Mouse (Mus musculus): Measurements from ENCODE around the gene Actn2. TPM values are rescaled to one million over a fixed set of nuclear protein-coding genes. Genes with fewer than 3 reads are reported as not detected.

Actn2 gene
- polyA plus RNA-seq (2012; ENCODE audit: insufficient read depth, insufficient read length, missing spikeins): not detected in 2 replicates

DNA sequence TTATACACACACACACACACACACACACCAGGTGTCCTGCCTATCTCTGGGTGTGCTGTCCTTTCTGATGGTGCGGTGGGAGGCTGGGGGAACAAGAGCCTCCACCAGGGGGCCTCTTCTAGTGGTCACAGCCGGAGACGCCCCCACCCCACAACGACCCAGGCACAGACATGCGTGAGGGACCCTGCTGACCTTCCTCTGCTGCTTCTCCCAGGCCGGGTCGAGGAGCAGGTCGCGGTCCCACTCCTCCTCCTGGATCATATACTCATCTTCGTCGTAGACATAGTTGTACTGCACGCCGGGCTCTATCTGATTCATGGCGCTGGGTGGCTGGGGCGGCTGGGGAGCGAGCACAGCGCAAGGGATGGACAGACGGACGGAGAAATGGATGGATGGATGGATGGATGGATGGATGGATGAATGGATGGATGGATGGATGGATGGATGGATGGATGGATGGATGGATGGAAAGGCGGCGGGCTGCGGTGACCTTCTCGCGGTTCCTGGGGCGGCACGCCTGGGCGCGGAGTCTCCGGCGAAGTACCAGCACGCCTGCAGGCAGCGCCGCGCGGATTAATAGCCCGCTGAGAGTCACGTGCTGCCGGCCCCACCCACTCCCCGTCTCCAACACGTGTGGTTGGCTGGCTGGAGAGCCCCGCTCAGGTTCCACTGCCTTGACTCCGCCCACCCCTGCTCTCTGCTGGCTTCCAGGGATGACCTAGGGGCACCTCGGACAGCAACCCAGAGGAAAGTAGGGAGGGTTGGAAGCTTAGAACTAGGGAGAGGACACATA is at the start of gene Actn2:
Gene Actn2, minus strand, starts transcription at position 578 of the 793 bp plus-strand sequence.
- Histone ChIP-seq H3K4me3 (ENCODE audit: insufficient read depth, low read length) (peak within 1 kb of the TSS; percentile 14), H3K27ac (ENCODE audit: insufficient read depth, low read depth, low read length) (no peak within 1 kb of the TSS), H3K4me1 (ENCODE audit: control insufficient read depth, insufficient read depth, low read length) (no peaks in the 10 kb centered on the region)
- no peak for TF ChIP-seq CTCF (IDR thresholded peaks at IDR 0.05; ENCODE audit: low read depth, low read length)
- TF ChIP-seq POLR2A (IDR thresholded peaks at IDR 0.05; ENCODE audit: borderline replicate concordance, low read depth, low read length): no peak

DNA sequence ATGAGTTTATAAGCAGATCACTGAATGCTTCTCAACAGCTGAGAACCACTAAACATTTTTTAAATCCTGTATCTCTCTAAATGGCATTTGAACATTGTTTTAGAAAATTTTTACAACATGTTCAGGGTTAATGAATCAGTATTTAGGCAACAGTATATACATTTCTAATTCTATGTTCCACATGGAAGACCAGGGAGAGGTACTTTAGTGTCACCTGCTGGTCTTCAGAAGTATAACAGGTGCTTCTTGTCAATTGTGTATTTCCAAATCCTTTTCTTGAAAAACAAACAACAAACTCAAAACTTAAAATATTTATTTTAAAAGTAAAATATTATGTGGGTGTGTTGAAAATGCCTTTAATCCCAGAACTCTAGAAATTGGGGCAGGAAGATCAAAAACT is 45.7 kb upstream of the Actn2 start:
- TF ChIP-seq POLR2A (IDR thresholded peaks at IDR 0.05; ENCODE audit: borderline replicate concordance, low read depth, low read length) (no peak), CTCF (IDR thresholded peaks at IDR 0.05; ENCODE audit: low read depth, low read length) (no peak)

DNA sequence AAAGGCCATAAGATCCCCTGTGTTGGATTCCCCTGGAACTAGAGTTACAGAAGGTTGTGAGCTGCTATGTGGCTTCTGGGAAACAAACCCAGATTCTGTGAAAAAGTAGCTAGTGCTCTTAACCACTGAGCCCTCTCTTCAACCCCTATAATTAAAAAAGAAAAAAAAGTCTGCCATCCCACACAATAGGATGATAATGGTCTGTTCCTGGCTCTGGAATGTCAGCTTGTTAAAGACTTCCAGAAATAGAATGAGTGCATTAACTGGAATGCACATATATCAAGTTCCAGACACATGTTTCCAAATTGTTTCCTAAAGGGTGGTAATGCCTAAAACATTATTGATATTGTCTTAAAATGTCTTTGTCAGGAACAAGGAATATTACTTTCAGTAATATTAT is 44.2 kb upstream of the Actn2 start:
- no peak overlapping the region for H3K27ac ChIP-seq (ENCODE audit: insufficient read depth, low read depth, low read length)
- H3K4me3 ChIP-seq (ENCODE audit: insufficient read depth, low read length): no peak overlapping the region
- TF ChIP-seq CTCF (IDR thresholded peaks at IDR 0.05; ENCODE audit: low read depth, low read length) (no peak), POLR2A (IDR thresholded peaks at IDR 0.05; ENCODE audit: borderline replicate concordance, low read depth, low read length) (no peak)
- no peaks in the 10 kb centered on the region for H3K4me1 ChIP-seq (ENCODE audit: control insufficient read depth, insufficient read depth, low read length)

More for the DNA sequence above, 45.7 kb upstream of the Actn2 start:
- no peak overlapping the region for H3K4me3 ChIP-seq (ENCODE audit: insufficient read depth, low read length)
- H3K4me1 ChIP-seq (ENCODE audit: control insufficient read depth, insufficient read depth, low read length): no peaks in the 10 kb centered on the region
- H3K27ac ChIP-seq (ENCODE audit: insufficient read depth, low read depth, low read length): no peak overlapping the region

DNA sequence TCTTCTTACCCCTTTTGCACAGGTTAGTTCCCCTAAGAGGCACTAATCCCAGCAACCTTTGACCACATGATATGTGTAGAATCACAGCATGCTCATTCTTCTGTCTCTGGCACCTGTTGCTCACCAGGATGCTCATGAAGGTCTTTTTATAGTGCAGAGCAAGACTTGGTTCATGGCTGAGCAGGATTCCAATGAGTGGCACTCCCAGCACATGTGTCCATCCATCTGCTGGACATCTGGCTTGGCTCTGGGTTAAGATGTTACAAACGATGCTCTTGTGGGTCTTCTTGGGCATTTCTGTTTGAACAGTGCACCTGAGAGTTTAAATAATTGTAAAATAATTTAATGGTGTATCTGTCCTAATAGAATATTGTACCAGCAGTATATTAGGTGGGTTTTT is 36.2 kb upstream of the Actn2 start:
- H3K4me1 ChIP-seq (ENCODE audit: control insufficient read depth, insufficient read depth, low read length): peaks cover 2% of the 10 kb centered on the region; the same call in 1 of the 2 replicates

DNA sequence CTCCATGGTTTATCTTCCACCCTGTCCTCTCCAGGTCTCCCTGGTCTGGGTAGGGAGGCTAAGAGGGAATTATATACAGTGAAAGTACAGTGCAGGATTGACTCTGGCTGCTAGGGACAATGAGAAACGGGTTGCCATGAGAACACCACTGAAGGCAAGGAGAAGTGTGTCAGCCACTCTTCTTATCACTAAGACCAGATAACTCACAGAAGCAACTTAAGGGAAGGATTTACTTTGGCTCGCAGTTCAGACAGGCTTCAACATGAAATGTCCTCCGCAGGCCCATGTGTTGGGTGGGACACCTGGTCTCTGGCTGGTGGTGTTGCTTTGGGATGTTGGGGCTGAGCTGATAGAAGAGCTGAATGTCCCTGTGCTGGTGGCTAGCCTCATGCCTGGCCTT is 32.2 kb upstream of the Actn2 start:
- peaks cover 5% of the 10 kb centered on the region; the same call in 1 of the 2 replicates for H3K4me1 ChIP-seq (ENCODE audit: control insufficient read depth, insufficient read depth, low read length)
- H3K4me3 ChIP-seq (ENCODE audit: insufficient read depth, low read length): no peak overlapping the region
- no peak overlapping the region for H3K27ac ChIP-seq (ENCODE audit: insufficient read depth, low read depth, low read length)
- TF ChIP-seq CTCF (IDR thresholded peaks at IDR 0.05; ENCODE audit: low read depth, low read length) (no peak), POLR2A (IDR thresholded peaks at IDR 0.05; ENCODE audit: borderline replicate concordance, low read depth, low read length) (no peak)

More for the DNA sequence above, 36.2 kb upstream of the Actn2 start:
- H3K4me3 ChIP-seq (ENCODE audit: insufficient read depth, low read length): no peak overlapping the region
- H3K27ac ChIP-seq (ENCODE audit: insufficient read depth, low read depth, low read length): no peak overlapping the region
- TF ChIP-seq POLR2A (IDR thresholded peaks at IDR 0.05; ENCODE audit: borderline replicate concordance, low read depth, low read length): no peak
- TF ChIP-seq CTCF (IDR thresholded peaks at IDR 0.05; ENCODE audit: low read depth, low read length): no peak

DNA sequence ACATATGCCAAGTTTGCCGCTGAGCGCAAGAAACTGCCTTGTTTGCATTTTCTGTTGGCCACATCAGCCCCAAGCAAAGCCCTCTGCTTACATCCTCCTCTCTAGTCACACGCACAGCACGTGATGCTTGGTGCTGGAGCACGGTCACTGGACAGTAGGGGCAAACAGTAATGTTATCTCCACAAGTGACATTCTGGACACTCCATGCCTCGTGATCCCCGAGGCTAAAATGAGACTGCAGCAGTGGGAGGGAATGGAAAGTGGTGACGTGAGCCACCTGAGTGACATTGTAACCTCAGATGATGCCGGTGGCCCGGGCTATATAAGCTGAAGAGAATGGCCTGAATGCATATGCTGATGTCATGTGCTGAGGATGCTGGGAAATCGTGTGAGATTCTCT is 29.4 kb upstream of the Actn2 start:
- no peak overlapping the region for H3K4me3 ChIP-seq (ENCODE audit: insufficient read depth, low read length)
- peaks cover 5% of the 10 kb centered on the region; the same call in 1 of the 2 replicates for H3K4me1 ChIP-seq (ENCODE audit: control insufficient read depth, insufficient read depth, low read length)
- TF ChIP-seq CTCF (IDR thresholded peaks at IDR 0.05; ENCODE audit: low read depth, low read length): no peak
- TF ChIP-seq POLR2A (IDR thresholded peaks at IDR 0.05; ENCODE audit: borderline replicate concordance, low read depth, low read length): no peak
- H3K27ac ChIP-seq (ENCODE audit: insufficient read depth, low read depth, low read length): no peak overlapping the region

DNA sequence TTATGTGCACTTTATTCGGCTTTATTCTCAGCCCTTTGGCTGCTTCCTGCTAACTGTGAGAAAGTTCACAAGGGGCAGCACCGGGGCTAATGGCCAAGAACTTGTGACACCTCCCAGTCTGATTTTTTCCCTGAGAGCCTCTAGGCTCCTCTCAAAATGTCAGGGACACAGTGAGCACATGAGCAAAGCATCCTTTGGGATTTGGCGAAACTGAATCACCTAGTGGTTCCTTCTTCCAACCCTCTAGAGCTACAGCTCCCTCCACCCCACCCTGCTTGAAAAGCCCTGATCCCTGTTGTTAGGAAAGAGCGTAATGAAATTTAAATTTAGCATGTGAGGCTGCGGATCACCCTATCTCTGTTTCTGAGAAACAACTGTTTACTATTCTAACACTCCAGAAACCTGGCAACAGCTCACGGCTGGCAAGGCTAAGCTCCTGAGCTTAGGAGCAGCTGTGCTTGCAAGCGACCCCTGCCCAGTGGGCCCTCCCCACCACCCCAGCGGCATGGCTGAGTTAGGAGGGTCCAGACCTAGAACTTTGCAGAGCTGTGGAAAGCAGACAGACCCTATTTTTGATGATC is 28.6 kb upstream of the Actn2 start:
- H3K4me3 ChIP-seq (ENCODE audit: insufficient read depth, low read length): no peak overlapping the region
- H3K27ac ChIP-seq (ENCODE audit: insufficient read depth, low read depth, low read length): no peak overlapping the region
- peaks cover 5% of the 10 kb centered on the region; the same call in 1 of the 2 replicates for H3K4me1 ChIP-seq (ENCODE audit: control insufficient read depth, insufficient read depth, low read length)
- TF ChIP-seq CTCF (IDR thresholded peaks at IDR 0.05; ENCODE audit: low read depth, low read length): no peak
- TF ChIP-seq POLR2A (IDR thresholded peaks at IDR 0.05; ENCODE audit: borderline replicate concordance, low read depth, low read length): no peak

DNA sequence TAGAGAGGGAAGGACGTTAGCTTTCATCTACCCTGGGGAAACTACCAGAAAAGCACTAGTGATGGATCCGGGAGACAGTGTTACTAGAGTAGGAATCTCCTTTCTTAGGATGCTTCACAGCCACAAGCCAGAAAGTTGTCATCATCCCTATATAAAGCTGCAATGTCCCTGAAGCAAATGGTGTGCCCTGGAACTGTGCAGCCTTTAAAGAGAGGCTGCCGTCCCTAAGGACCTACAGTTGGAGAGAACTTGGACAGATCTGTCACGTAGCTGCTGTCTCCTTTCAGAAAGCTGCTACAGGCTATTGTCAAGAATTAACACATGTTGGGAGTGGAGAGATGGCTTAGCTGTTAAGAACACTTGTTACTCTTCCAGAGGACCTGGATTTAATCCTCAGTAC is 20.9 kb upstream of the Actn2 start:
- no peak overlapping the region for H3K4me3 ChIP-seq (ENCODE audit: insufficient read depth, low read length)
- no peak overlapping the region for H3K27ac ChIP-seq (ENCODE audit: insufficient read depth, low read depth, low read length)
- TF ChIP-seq CTCF (IDR thresholded peaks at IDR 0.05; ENCODE audit: low read depth, low read length): no peak
- TF ChIP-seq POLR2A (IDR thresholded peaks at IDR 0.05; ENCODE audit: borderline replicate concordance, low read depth, low read length): no peak
- H3K4me1 ChIP-seq (ENCODE audit: control insufficient read depth, insufficient read depth, low read length): no peaks in the 10 kb centered on the region

DNA sequence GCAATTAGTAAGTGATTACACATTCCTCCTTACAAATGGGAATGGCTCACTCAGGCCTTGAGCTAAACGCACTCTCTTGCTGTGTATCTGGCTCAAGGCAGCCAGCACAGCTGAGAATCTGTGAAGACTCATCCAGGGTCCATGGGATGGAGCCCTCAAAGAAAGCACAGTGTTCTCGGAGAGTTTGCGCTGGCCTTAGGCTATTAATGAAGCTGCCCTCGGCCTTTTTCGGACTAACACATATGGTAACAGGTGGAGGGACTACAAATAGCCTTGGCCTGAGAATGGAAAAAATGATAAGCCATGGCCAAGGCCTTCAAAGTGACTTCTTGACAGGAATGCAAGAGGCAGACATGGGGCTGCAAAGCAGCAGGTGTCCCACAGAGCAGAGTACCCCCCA is 17.0 kb upstream of the Actn2 start:
- H3K4me1 ChIP-seq (ENCODE audit: control insufficient read depth, insufficient read depth, low read length): no peaks in the 10 kb centered on the region
- TF ChIP-seq CTCF (IDR thresholded peaks at IDR 0.05; ENCODE audit: low read depth, low read length): no peak
- no peak for TF ChIP-seq POLR2A (IDR thresholded peaks at IDR 0.05; ENCODE audit: borderline replicate concordance, low read depth, low read length)
- H3K4me3 ChIP-seq (ENCODE audit: insufficient read depth, low read length): no peak overlapping the region
- no peak overlapping the region for H3K27ac ChIP-seq (ENCODE audit: insufficient read depth, low read depth, low read length)

DNA sequence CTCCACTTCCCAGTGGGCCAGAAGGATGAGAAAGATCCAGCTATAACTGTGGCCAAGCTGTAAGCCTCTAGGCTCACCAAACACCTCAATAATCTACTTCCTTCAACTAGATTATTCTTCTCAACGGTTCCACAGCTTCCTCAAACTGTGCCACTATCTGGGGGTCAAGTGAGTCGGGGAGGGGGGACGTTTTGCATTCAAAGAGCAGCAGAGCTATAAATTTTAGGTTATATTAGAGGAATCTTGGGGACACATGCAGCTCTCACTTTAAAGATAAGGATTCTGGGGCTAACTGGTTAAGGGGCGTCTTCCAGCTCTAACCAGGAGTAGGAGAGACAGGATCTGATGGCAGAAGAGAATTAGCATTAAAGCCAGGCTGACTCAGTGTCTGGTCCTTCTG is 15.6 kb upstream of the Actn2 start:
- TF ChIP-seq CTCF (IDR thresholded peaks at IDR 0.05; ENCODE audit: low read depth, low read length) (no peak), POLR2A (IDR thresholded peaks at IDR 0.05; ENCODE audit: borderline replicate concordance, low read depth, low read length) (no peak)
- Histone ChIP-seq H3K27ac (ENCODE audit: insufficient read depth, low read depth, low read length) (no peak overlapping the region), H3K4me3 (ENCODE audit: insufficient read depth, low read length) (no peak overlapping the region)

More for the DNA sequence above, 15.6 kb upstream of the Actn2 start:
- no peaks in the 10 kb centered on the region for H3K4me1 ChIP-seq (ENCODE audit: control insufficient read depth, insufficient read depth, low read length)
